9 mouse cellular contexts compared by ENCODE assay signal in the genomic region with DNA sequence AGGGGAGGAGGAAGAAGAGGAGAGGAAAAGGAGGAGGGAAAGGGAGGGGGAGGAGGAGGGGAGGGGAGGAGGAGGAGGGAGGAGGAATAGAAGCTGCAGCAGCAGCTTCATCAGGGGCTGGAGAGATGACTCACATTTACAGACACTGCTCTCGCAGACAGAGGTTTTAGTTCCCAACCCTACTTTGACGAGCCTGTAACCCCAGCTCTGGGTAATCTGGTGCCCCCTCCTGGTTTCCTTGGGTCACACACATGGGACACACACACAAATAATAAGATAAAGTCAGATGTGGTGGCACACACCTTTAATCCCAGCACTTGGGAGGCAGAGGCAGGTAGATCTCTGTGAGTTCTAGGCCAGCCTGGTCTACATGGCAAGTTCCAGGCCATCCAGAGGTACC. TPM values are rescaled to one million over a fixed set of nuclear protein-coding genes. Genes with fewer than 3 reads are reported as not detected.
DNase-seq lines count a peak whose midpoint lies in the region; ATAC-seq and TF ChIP-seq lines count a peak whose summit lies in the region.
"Had no signal": no experiment of that assay in that cellular context is flagged by ENCODE, and none has a peak within 500 bp of the region (broad histone marks: within the 10 kb centered on the region; RNA-seq: fewer than 3 reads in every experiment).

No protein-coding gene starts in this region.

- no peak overlapping the region for H3ac ChIP-seq in myocyte (ENCODE audit: control insufficient read depth, insufficient read length)

- DNase-seq in hindbrain, postnatal 0 days (ENCODE audit: low spot score), result peak; percentile 36
- peak; percentile 68 for DNase-seq in ES-CJ7 (ENCODE audit: low read depth, low spot score)
- no peak for DNase-seq in adipocyte (ENCODE audit: low spot score)
- DNase-seq in frontal cortex, postnatal 14 days (ENCODE audit: low spot score in 2 of 2), result no peak
- DNase-seq in heart, adult 9 months (ENCODE audit: low spot score in 2 of 2), result no peak

- no peak for TF ChIP-seq POLR2A in myocyte (IDR thresholded peaks at IDR 0.05; ENCODE audit: insufficient read length, low read depth)

- H3K4me3 ChIP-seq in hindbrain, postnatal 0 days (ENCODE audit: low read length), result no peak overlapping the region
- no peak overlapping the region for H3K4me3 ChIP-seq in hindbrain, embryonic 12.5 days
- no peak overlapping the region for H3K4me3 ChIP-seq in myocyte
- H3K4me3 ChIP-seq: embryonic facial prominence, embryonic 13.5 days had no signal

- H3K9ac ChIP-seq in hindbrain, postnatal 0 days (replicated peaks; ENCODE audit: low read length), result no peak overlapping the region
- no peak overlapping the region for H3K9ac ChIP-seq in hindbrain, embryonic 12.5 days
- H3K9ac ChIP-seq: embryonic facial prominence, embryonic 13.5 days had no signal

- H3K27ac ChIP-seq in hindbrain, postnatal 0 days, result no peak overlapping the region
- no peak overlapping the region for H3K27ac ChIP-seq in hindbrain, embryonic 12.5 days
- H3K27ac ChIP-seq: embryonic facial prominence, embryonic 13.5 days had no signal

- H3K4me1 ChIP-seq in hindbrain, postnatal 0 days (ENCODE audit: insufficient read depth, low read length), result no peaks in the 10 kb centered on the region
- no peaks in the 10 kb centered on the region for H3K4me1 ChIP-seq in hindbrain, embryonic 12.5 days

- no peak overlapping the region for H3K4me2 ChIP-seq in hindbrain, postnatal 0 days (ENCODE audit: low read depth, low read length)
- H3K4me2 ChIP-seq in hindbrain, embryonic 12.5 days (replicated peaks), result no peak overlapping the region
- peak overlapping the region; percentile 26 for H3K4me2 ChIP-seq in myocyte (ENCODE audit: low read depth)
- H3K4me2 ChIP-seq: embryonic facial prominence, embryonic 13.5 days had no signal

- WGBS in hindbrain, postnatal 0 days, result 37% methylated on average over 2 of the region's 2 CpGs
- 57% methylated on average over 2 of the region's 2 CpGs for WGBS in hindbrain, embryonic 12.5 days

- H3K9me3 ChIP-seq in hindbrain, postnatal 0 days (ENCODE audit: low read length), result no peaks in the 10 kb centered on the region
- no peaks in the 10 kb centered on the region for H3K9me3 ChIP-seq in hindbrain, embryonic 12.5 days (replicated peaks)
- H3K9me3 ChIP-seq: embryonic facial prominence, embryonic 13.5 days had no signal

- no peaks in the 10 kb centered on the region for H3K27me3 ChIP-seq in hindbrain, postnatal 0 days (ENCODE audit: insufficient read depth, low read length)
- no peaks in the 10 kb centered on the region for H3K27me3 ChIP-seq in hindbrain, embryonic 12.5 days
- H3K27me3 ChIP-seq in myocyte (ENCODE audit: control insufficient read depth, insufficient read depth, insufficient read length), result no peaks in the 10 kb centered on the region
- H3K27me3 ChIP-seq: embryonic facial prominence, embryonic 13.5 days had no signal

- H3K36me3 ChIP-seq in hindbrain, postnatal 0 days (ENCODE audit: insufficient read depth, low read length), result peaks cover 20% of the 10 kb centered on the region
- peaks cover 34% of the 10 kb centered on the region for H3K36me3 ChIP-seq in hindbrain, embryonic 12.5 days
- peaks cover 4% of the 10 kb centered on the region for H3K36me3 ChIP-seq in myocyte (ENCODE audit: control insufficient read depth, insufficient read depth)

- TF ChIP-seq CTCF in hindbrain, postnatal 0 days (IDR thresholded peaks at IDR 0.05; ENCODE audit: low read depth), result peak; percentile 45

- ATAC-seq in hindbrain, postnatal 0 days, result no peak
- no peak for ATAC-seq in hindbrain, embryonic 12.5 days (ENCODE audit: low FRiP score)
- peak; percentile 81 for ATAC-seq in common myeloid progenitor, adult 5-6 weeks (replicated peaks; ENCODE audit: low read depth, poor library complexity, severe bottlenecking)

- H3K79me2 ChIP-seq in myocyte (ENCODE audit: control insufficient read depth, insufficient read depth), result no peaks in the 10 kb centered on the region

TF ChIP-seq in myocyte, 11 proteins besides CTCF, POLR2A, EP300 and RAD21:
- TF ChIP-seq USF1 (IDR thresholded peaks at IDR 0.05; ENCODE audit: low read depth), result no peak
- no peak for TF ChIP-seq E2F4 (IDR thresholded peaks at IDR 0.05; ENCODE audit: insufficient read depth)
TF ChIP-seq in myocyte: peak in this region for 0.

RNA-seq across cellular contexts. Expression of gene Pacsin2, which starts 19.1 kb away (rescaled TPM):
- 18.7 and 19.5 TPM in 2 replicates for total RNA-seq in hindbrain, postnatal 0 days (2014; rRNA removed)
- 19.3 and 20.0 TPM in 2 replicates for polyA plus RNA-seq in hindbrain, postnatal 0 days (2015; fragmentation: Nextera tagmentation; extraction: Ambion mirVana)
- polyA plus RNA-seq in hindbrain, embryonic 12.5 days (2016; fragmentation: Nextera tagmentation; extraction: Ambion mirVana), result 46.9 and 47.7 TPM in 2 replicates
- total RNA-seq in common myeloid progenitor, adult 5-6 weeks (2017), result 98.3 and 123 TPM in 2 replicates
- 122 TPM for polyA plus RNA-seq in myocyte (2012; fragmentation: generic; extraction: Trizol)

RNA-seq across cellular contexts. Expression of gene Ttll1, which starts 27.2 kb away (rescaled TPM):
- total RNA-seq in hindbrain, postnatal 0 days (2014; rRNA removed), result 36.2 and 39.2 TPM in 2 replicates
- 91.9 and 104 TPM in 2 replicates for polyA plus RNA-seq in hindbrain, postnatal 0 days (2015; fragmentation: Nextera tagmentation; extraction: Ambion mirVana)
- 64.1 and 77.2 TPM in 2 replicates for polyA plus RNA-seq in hindbrain, embryonic 12.5 days (2016; fragmentation: Nextera tagmentation; extraction: Ambion mirVana)
- 6.3 and 8.5 TPM in 2 replicates for total RNA-seq in common myeloid progenitor, adult 5-6 weeks (2017)
- 47.7 TPM for polyA plus RNA-seq in myocyte (2012; fragmentation: generic; extraction: Trizol)

RNA-seq across cellular contexts. Expression of gene Bik, which starts 43.2 kb away (rescaled TPM):
- 0.16 and 0.97 TPM in 2 replicates for total RNA-seq in hindbrain, postnatal 0 days (2014; rRNA removed)
- polyA plus RNA-seq in hindbrain, postnatal 0 days (2015; fragmentation: Nextera tagmentation; extraction: Ambion mirVana), result 0.68 and 1.3 TPM in 2 replicates
- 2.0 and 2.1 TPM in 2 replicates for polyA plus RNA-seq in hindbrain, embryonic 12.5 days (2016; fragmentation: Nextera tagmentation; extraction: Ambion mirVana)
- total RNA-seq in common myeloid progenitor, adult 5-6 weeks (2017), result not detected in 2 replicates
- 1.3 TPM for polyA plus RNA-seq in myocyte (2012; fragmentation: generic; extraction: Trizol)

Comparison
In these comparisons a context has a peak if more than half of its experiments do, and no peak if none do; other contexts are left out.
1. DNase-seq: peak in hindbrain, postnatal 0 days (single experiment) and ES-CJ7 (single experiment); none in adipocyte (single experiment), frontal cortex, postnatal 14 days (0 of 2) and heart, adult 9 months (0 of 2).